Mouse (Mus musculus): ENCODE measurements around the gene Abcf3. TPM values are rescaled to one million over a fixed set of nuclear protein-coding genes. Genes with fewer than 3 reads are reported as not detected.

Gene Abcf3
- 33.8 and 35.0 TPM in 2 replicates for polyA plus RNA-seq (2012; rRNA removed)

DNA sequence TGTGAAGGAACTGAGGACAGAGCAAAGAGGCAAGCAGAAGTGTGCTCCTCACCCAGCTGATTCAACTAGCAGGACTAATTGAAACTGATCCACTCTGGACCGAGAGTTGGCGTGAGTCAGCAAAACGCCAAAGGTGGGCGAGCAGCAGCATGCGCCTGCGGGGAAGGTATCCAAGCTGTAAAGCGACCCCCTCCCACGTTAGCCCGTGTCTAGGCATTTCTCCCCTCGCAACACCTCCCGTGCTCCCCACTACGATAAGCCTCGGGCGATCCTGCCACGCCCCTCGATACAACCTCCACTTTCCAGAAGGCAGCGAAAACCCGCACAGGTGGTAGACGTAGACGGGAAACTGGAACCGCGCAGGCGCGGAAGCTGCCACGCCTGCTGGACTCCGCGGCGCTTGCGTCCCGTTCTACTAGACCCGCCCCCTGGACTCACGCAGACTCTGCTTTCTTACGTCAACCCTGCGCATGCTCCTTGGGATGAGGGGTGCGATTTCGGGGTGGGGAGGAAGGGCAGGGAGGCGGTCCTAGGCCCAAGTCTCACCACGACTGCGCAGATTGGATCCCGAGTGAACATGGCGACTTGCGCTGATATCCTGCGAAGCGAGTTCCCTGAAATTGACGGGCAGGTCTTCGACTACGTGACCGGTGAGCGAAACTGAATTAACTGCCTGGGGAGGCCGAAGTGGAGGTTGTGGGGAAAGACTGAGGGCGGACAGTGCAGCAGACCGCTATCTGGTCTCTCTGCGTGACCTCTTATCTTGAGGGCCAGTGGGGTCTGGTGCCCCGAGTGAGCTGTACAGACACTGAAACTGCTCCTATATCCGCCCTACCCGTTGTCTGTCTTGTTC is at the start of gene Abcf3:
Gene Abcf3 (plus strand): TSS at position 482 of the 853 bp plus-strand sequence.

DNA sequence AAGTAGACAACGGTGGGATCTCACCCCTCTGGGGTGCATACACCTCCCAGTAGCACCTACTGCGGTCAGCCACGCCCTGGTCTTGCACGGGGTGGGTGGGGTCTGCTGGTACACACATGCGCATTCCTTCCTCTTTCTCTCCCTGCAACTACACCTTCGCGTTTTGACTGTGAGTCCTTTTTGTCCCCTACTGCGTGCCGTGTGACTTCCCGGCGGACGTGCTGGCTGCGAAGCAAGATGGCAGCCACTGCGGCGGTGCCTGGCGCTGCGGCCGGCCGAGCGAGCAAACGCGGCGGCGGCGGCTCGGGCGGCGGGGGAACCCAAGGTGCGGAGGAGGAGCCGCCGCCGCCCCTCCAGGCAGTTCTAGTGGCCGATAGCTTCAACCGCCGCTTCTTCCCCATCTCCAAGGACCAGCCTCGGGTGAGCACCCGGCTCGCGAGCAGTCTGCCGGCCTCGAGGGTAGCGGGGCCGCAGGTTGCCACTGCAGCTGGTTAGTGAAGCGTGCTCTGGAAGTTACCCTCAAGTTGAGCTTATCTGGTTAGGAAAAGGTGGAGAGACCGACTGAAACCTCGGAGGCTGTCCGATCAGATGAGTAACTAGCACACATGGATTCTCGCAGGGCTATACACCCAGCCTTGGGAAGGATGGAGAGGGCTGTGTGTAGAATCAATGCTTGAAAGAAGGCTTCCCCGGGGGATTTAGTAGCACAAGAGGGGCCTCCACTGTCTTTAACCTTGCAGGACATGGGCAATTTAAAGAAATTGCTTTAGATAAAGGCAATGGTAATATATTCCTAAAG is 49.5 kb upstream of the Abcf3 start, which contains the start of gene Eif2b5:
Gene Eif2b5 (plus strand): TSS at position 141 of the 799 bp plus-strand sequence.

DNA sequence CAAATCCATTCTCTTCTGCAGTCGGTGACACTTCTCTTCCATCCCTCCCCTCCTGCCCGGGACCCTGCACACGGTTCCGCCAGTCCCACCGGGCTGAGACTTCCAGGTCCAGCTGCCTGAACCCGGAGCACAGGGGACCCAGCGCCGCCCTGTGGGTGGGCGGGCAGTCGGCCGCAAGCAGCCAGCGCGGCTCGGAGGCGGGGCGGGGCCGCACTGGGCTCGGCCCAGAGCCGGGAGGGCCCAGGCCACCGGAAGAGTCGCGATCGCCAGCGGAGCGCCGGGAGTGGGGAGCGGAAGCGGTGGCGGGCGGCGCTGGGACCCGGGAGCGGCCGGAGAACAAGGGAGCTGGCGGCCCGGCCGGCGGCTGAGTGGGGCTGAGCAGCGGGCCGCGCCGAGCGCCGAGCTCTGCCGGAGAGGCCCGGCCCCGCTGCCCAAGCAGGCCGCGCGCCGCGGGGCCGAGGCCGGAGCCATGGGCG is 31.6 kb upstream of the Abcf3 start, which contains the start of gene Dvl3:
Gene Dvl3 (plus strand): TSS at position 257 of the 476 bp plus-strand sequence.

DNA sequence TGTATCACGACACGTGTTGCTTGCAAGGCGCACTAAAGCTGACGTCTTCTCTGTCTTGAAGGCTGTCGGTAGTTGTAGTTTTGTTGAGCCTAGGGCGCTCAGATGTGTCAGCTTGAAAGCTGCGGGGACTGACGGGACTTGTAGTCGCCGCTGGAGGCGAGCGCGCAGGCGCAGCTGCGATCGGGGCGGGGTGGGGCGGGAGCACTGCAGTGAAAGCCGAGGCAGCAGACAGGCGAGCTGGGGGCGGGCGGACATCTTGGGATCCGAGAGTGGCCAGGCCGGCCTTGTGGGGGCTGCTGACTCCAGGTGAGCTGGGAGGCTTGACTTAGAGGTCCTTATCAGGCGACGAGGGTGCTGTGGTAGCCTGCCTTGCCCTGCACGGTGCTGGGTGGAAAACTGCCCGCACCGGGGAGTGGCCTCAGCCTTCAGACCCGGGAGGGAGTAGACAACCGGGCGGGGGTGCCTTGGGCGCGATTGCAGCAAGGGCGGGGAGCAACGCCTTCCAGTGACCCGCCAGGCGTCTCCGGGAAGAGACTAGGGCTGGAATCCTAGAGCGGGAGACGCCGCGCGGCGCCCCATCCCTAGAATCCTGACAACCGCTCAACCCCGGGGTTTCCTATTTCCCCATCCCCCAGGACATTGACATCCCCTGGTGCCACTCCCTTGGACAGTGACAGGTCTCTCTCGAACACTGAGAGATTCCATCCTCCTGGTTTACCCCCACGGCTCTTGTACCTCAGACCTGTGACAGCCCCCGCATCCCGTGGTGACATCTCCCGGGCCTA is 12.9 kb upstream of the Abcf3 start, which contains the start of gene Ap2m1:
Gene Ap2m1 (plus strand): TSS at position 183 of the 785 bp plus-strand sequence.

DNA sequence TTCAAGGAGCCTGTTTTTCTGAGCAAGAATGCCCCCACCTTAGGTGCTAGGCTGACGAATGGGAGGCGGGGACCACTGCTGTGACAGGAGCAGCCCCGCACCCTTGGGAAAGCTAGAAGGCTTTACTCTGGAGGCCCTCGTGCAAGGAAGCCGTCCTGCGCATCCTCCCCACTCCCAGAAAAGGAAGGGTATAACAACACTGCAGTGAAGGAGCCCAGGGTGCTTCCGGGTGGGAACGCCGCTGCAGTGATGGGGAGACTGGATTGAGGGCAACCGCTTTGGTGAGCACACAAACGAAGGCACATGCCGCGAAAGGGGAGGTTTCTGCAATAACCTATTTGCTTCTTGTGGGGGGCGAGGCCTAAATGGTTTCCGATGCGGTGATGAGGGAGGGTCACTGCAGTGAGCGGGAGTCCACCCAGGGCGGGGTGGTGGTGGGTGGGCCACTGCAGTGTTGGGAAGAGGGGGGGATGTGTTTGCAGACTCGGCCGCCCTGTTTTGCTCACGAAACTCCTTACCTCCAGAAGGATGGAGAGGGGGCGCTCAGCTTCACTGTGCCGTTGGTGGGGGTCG is 41.1 kb downstream of the Abcf3 start, which contains the start of gene Vwa5b2:
Gene Vwa5b2 (plus strand): TSS at position 106 of the 573 bp plus-strand sequence.

Other genes with a start within 250 kb of the Abcf3 start
- 38.7 and 46.6 TPM in 2 replicates for gene Parl, start 246.2 kb upstream of the Abcf3 start, polyA plus RNA-seq (2012; rRNA removed)
- gene Cyp2ab1, start 223.2 kb upstream of the Abcf3 start, polyA plus RNA-seq (2012; rRNA removed): 0.14 and 0.37 TPM in 2 replicates
- 149 and 152 TPM in 2 replicates for gene Abcc5, start 122.2 kb upstream of the Abcf3 start, polyA plus RNA-seq (2012; rRNA removed)
- 29.4 and 34.5 TPM in 2 replicates for gene Eif2b5, start 49.8 kb upstream of the Abcf3 start, polyA plus RNA-seq (2012; rRNA removed)
- gene Dvl3, start 31.6 kb upstream of the Abcf3 start, polyA plus RNA-seq (2012; rRNA removed): 53.5 and 60.1 TPM in 2 replicates
- gene Ap2m1, start 13.1 kb upstream of the Abcf3 start, polyA plus RNA-seq (2012; rRNA removed): 383 and 503 TPM in 2 replicates
- 0.41 and 0.59 TPM in 2 replicates for gene Vwa5b2, start 40.9 kb downstream of the Abcf3 start, polyA plus RNA-seq (2012; rRNA removed)
- 19.3 and 23.5 TPM in 2 replicates for gene Eef1akmt4, start 63.0 kb downstream of the Abcf3 start, polyA plus RNA-seq (2012; rRNA removed)
- 0.20 TPM in 1 of 2 replicates, not detected in the other for gene Gm49333, start 63.0 kb downstream of the Abcf3 start, polyA plus RNA-seq (2012; rRNA removed)
- 31.9 and 32.5 TPM in 2 replicates for gene Alg3, start 63.2 kb downstream of the Abcf3 start, polyA plus RNA-seq (2012; rRNA removed)
- 15.4 and 17.1 TPM in 2 replicates for gene Camk2n2, start 72.7 kb downstream of the Abcf3 start, polyA plus RNA-seq (2012; rRNA removed)
- gene Ece2, start 81.3 kb downstream of the Abcf3 start, polyA plus RNA-seq (2012; rRNA removed): 5.5 and 6.8 TPM in 2 replicates
- gene Psmd2, start 103.1 kb downstream of the Abcf3 start, polyA plus RNA-seq (2012; rRNA removed): 81.6 and 103 TPM in 2 replicates
- gene Eif4g1, start 119.7 kb downstream of the Abcf3 start, polyA plus RNA-seq (2012; rRNA removed): 470 and 635 TPM in 2 replicates
- 16.8 and 17.7 TPM in 2 replicates for gene Fam131a, start 144.7 kb downstream of the Abcf3 start, polyA plus RNA-seq (2012; rRNA removed)
- 17.1 and 20.2 TPM in 2 replicates for gene Polr2h, start 169.1 kb downstream of the Abcf3 start, polyA plus RNA-seq (2012; rRNA removed)
- gene Clcn2, start 169.2 kb downstream of the Abcf3 start, polyA plus RNA-seq (2012; rRNA removed): 82.2 and 87.8 TPM in 2 replicates
- 15.5 and 16.0 TPM in 2 replicates for gene Chrd, start 184.6 kb downstream of the Abcf3 start, polyA plus RNA-seq (2012; rRNA removed)
- gene Thpo, start 185.9 kb downstream of the Abcf3 start, polyA plus RNA-seq (2012; rRNA removed): 0.94 and 1.6 TPM in 2 replicates

Measured in ovary, adult 2 months (tissue).